13 mouse cellular contexts compared by ENCODE assay signal in the genomic region with DNA sequence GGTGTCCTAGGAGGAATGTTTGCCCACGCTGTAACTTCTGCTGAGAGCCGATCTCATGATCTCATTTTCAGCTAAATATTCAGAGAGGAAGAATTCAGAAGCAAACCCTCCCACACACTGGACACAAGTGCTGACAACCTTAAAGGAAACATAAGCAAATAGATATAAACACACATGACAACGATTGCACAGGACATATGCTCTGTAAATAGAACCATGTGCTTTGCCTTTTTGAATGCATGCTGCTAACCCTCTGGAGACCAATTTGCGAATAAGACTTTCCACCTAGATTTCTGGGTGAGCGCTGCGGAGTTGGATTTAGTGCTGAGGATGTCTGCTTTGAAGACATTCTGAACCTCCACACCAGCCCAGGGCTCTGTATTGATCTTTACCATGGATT.
"Had no signal": no experiment of that assay in that cellular context is flagged by ENCODE, and none has a peak within 500 bp of the region (broad histone marks: within the 10 kb centered on the region; RNA-seq: fewer than 3 reads in every experiment).

No protein-coding gene starts in this region.

- H3K27ac ChIP-seq: limb, embryonic 15.5 days; liver, embryonic 12.5 days; lung, embryonic 15.5 days; midbrain, embryonic 13.5 days; neural tube, embryonic 13.5 days had no signal

- H3K27me3 ChIP-seq: limb, embryonic 15.5 days; liver, embryonic 12.5 days; lung, embryonic 15.5 days; midbrain, embryonic 13.5 days; neural tube, embryonic 13.5 days had no signal

- H3K4me3 ChIP-seq: limb, embryonic 15.5 days; liver, embryonic 12.5 days; lung, embryonic 15.5 days; midbrain, embryonic 13.5 days; neural tube, embryonic 13.5 days had no signal

- DNase-seq: kidney, adult 2 months; kidney, postnatal 25 days; layer of hippocampus, adult 9-11 months; layer of hippocampus, postnatal 36 days; lung, postnatal 14 days; retina, postnatal 1 day; right cerebral cortex, postnatal 25 days; thymus, postnatal 36 days had no signal

- H3K9ac ChIP-seq: limb, embryonic 15.5 days; liver, embryonic 12.5 days; lung, embryonic 15.5 days; midbrain, embryonic 13.5 days; neural tube, embryonic 13.5 days had no signal

- ATAC-seq: liver, embryonic 12.5 days had no signal

- H3K4me2 ChIP-seq: limb, embryonic 15.5 days; liver, embryonic 12.5 days; lung, embryonic 15.5 days; midbrain, embryonic 13.5 days; neural tube, embryonic 13.5 days had no signal

- H3K9me3 ChIP-seq: limb, embryonic 15.5 days; liver, embryonic 12.5 days; lung, embryonic 15.5 days; midbrain, embryonic 13.5 days; neural tube, embryonic 13.5 days had no signal

- H3K4me1 ChIP-seq: limb, embryonic 15.5 days; liver, embryonic 12.5 days; lung, embryonic 15.5 days; midbrain, embryonic 13.5 days; neural tube, embryonic 13.5 days had no signal

- H3K36me3 ChIP-seq: limb, embryonic 15.5 days; liver, embryonic 12.5 days; lung, embryonic 15.5 days; midbrain, embryonic 13.5 days; neural tube, embryonic 13.5 days had no signal
